25 mouse cellular contexts compared by ENCODE assay signal in the genomic region with DNA sequence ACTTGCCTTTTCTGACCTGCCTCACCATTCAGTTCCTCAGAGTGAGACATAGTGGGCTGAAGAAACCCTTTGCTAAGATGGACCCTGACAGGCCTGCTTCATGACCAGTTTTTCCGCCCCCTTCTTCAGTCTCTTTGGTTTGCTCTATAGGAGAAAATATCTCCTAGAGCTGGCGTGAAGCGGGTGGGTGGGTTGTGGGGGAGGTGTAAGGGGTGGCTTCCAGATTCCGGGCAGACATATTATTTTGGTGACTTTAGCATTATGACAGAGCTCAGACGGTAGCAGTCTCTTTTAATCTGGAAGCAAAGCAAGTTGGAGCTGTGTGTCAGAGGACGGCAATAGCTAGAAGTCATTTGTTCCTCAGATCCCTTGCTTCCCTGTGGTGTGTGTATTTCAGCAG.
A peak's percentile ranks its signal among the peaks of the same experiment; 100 is the strongest.
DNase-seq lines count a peak whose midpoint lies in the region; ATAC-seq and TF ChIP-seq lines count a peak whose summit lies in the region.
"Had no signal": no experiment of that assay in that cellular context is flagged by ENCODE, and none has a peak within 500 bp of the region (broad histone marks: within the 10 kb centered on the region; RNA-seq: fewer than 3 reads in every experiment).

No protein-coding gene starts in this region.

- DNase-seq in forebrain, postnatal 0 days, result no peak
- DNase-seq in hindbrain, embryonic 10.5 days (ENCODE audit: low spot score), result no peak
- peak; percentile 31 for DNase-seq in midbrain, embryonic 11.5 days (ENCODE audit: low spot score, missing footprints)
- no peak for DNase-seq in midbrain, embryonic 10.5 days (ENCODE audit: low spot score)
- DNase-seq: adrenal gland, postnatal 10 days; embryo, embryonic 11 days; gastrocnemius, postnatal 36 days; heart, postnatal 4 days; kidney, adult 11 months; kidney, postnatal 36 days; layer of hippocampus, adult 9-11 months; lung, embryonic 14.5 days; thymus, adult 2 months; thymus, postnatal 4 days had no signal

- H3K4me2 ChIP-seq in forebrain, embryonic 12.5 days, result no peak overlapping the region
- no peak overlapping the region for H3K4me2 ChIP-seq in forebrain, postnatal 0 days (ENCODE audit: low read depth)
- H3K4me2 ChIP-seq in hindbrain, embryonic 13.5 days, result no peak overlapping the region
- H3K4me2 ChIP-seq in midbrain, embryonic 11.5 days, result no peak overlapping the region
- H3K4me2 ChIP-seq in midbrain, embryonic 16.5 days (ENCODE audit: low read length), result no peak overlapping the region
- no peak overlapping the region for H3K4me2 ChIP-seq in intestine, embryonic 15.5 days (replicated peaks)
- H3K4me2 ChIP-seq: embryonic facial prominence, embryonic 15.5 days; kidney, embryonic 15.5 days; limb, embryonic 15.5 days; lung, embryonic 14.5 days; neural tube, embryonic 12.5 days had no signal

- H3K4me3 ChIP-seq in forebrain, embryonic 12.5 days (replicated peaks), result no peak overlapping the region
- H3K4me3 ChIP-seq in forebrain, postnatal 0 days (ENCODE audit: low read depth, low read length), result no peak overlapping the region
- H3K4me3 ChIP-seq in hindbrain, embryonic 13.5 days, result no peak overlapping the region
- H3K4me3 ChIP-seq in hindbrain, embryonic 10.5 days, result no peak overlapping the region
- H3K4me3 ChIP-seq in midbrain, embryonic 11.5 days (ENCODE audit: low read depth, low read length), result no peak overlapping the region
- H3K4me3 ChIP-seq in midbrain, embryonic 10.5 days, result no peak overlapping the region
- H3K4me3 ChIP-seq in midbrain, embryonic 16.5 days (ENCODE audit: low read depth, low read length), result no peak overlapping the region
- no peak overlapping the region for H3K4me3 ChIP-seq in intestine, embryonic 15.5 days (replicated peaks)
- H3K4me3 ChIP-seq: embryonic facial prominence, embryonic 15.5 days; heart, embryonic 10.5 days; kidney, embryonic 15.5 days; limb, embryonic 15.5 days; megakaryocyte, embryonic 14.5 days; neural tube, embryonic 12.5 days had no signal

- no peak overlapping the region for H3K9ac ChIP-seq in forebrain, embryonic 12.5 days
- no peak overlapping the region for H3K9ac ChIP-seq in forebrain, postnatal 0 days
- H3K9ac ChIP-seq in hindbrain, embryonic 13.5 days, result no peak overlapping the region
- H3K9ac ChIP-seq in midbrain, embryonic 11.5 days (ENCODE audit: low read length), result no peak overlapping the region
- no peak overlapping the region for H3K9ac ChIP-seq in midbrain, embryonic 16.5 days (ENCODE audit: low read depth, low read length)
- H3K9ac ChIP-seq in intestine, embryonic 15.5 days, result no peak overlapping the region
- H3K9ac ChIP-seq: embryonic facial prominence, embryonic 15.5 days; kidney, embryonic 15.5 days; limb, embryonic 15.5 days; liver, embryonic 14.5 days; lung, embryonic 14.5 days; neural tube, embryonic 12.5 days had no signal

- peak overlapping the region; percentile 13; the same call in 1 of the 2 replicates for H3K27ac ChIP-seq in forebrain, embryonic 12.5 days
- no peak overlapping the region for H3K27ac ChIP-seq in forebrain, postnatal 0 days (ENCODE audit: low read depth, low read length)
- 0 out of 2 replicates have a peak overlapping the region, but pooled peaks have one; percentile 26 for H3K27ac ChIP-seq in hindbrain, embryonic 13.5 days
- H3K27ac ChIP-seq in hindbrain, embryonic 10.5 days, result no peak overlapping the region
- H3K27ac ChIP-seq in midbrain, embryonic 11.5 days (ENCODE audit: low read depth, low read length), result no peak overlapping the region
- no peak overlapping the region for H3K27ac ChIP-seq in midbrain, embryonic 10.5 days (replicated peaks)
- H3K27ac ChIP-seq in midbrain, embryonic 16.5 days (ENCODE audit: low read length), result 0 out of 2 replicates have a peak overlapping the region, but pooled peaks have one; percentile 8
- no peak overlapping the region for H3K27ac ChIP-seq in intestine, embryonic 15.5 days
- H3K27ac ChIP-seq: embryonic facial prominence, embryonic 15.5 days; heart, embryonic 10.5 days; kidney, embryonic 15.5 days; limb, embryonic 15.5 days; liver, embryonic 14.5 days; neural tube, embryonic 12.5 days had no signal

- H3K27me3 ChIP-seq in forebrain, embryonic 12.5 days, result no peaks in the 10 kb centered on the region
- no peaks in the 10 kb centered on the region for H3K27me3 ChIP-seq in forebrain, postnatal 0 days (ENCODE audit: insufficient read depth, low read length)
- H3K27me3 ChIP-seq in hindbrain, embryonic 13.5 days, result no peaks in the 10 kb centered on the region
- H3K27me3 ChIP-seq in hindbrain, embryonic 10.5 days (ENCODE audit: insufficient read depth, poor library complexity, severe bottlenecking), result no peaks in the 10 kb centered on the region
- no peaks in the 10 kb centered on the region for H3K27me3 ChIP-seq in midbrain, embryonic 11.5 days (ENCODE audit: control insufficient read depth, insufficient read depth, low read length)
- no peaks in the 10 kb centered on the region for H3K27me3 ChIP-seq in midbrain, embryonic 10.5 days (ENCODE audit: low read depth, poor library complexity, severe bottlenecking)
- H3K27me3 ChIP-seq in midbrain, embryonic 16.5 days (ENCODE audit: control insufficient read depth, insufficient read depth, low read depth, low read length), result no peaks in the 10 kb centered on the region
- no peaks in the 10 kb centered on the region for H3K27me3 ChIP-seq in intestine, embryonic 15.5 days (replicated peaks)
- H3K27me3 ChIP-seq: embryonic facial prominence, embryonic 15.5 days; kidney, embryonic 15.5 days; limb, embryonic 15.5 days; neural tube, embryonic 12.5 days had no signal

- 84% methylated on average over 6 of the region's 6 CpGs for WGBS in forebrain, embryonic 12.5 days
- WGBS in forebrain, postnatal 0 days, result 78% methylated on average over 6 of the region's 6 CpGs
- WGBS in hindbrain, embryonic 13.5 days, result 89% methylated on average over 6 of the region's 6 CpGs
- 82% methylated on average over 6 of the region's 6 CpGs for WGBS in hindbrain, embryonic 10.5 days
- WGBS in midbrain, embryonic 11.5 days, result 83% methylated on average over 6 of the region's 6 CpGs
- WGBS in midbrain, embryonic 10.5 days, result 82% methylated on average over 6 of the region's 6 CpGs
- WGBS in midbrain, embryonic 16.5 days, result 63% methylated on average over 6 of the region's 6 CpGs
- 95% methylated on average over 6 of the region's 6 CpGs for WGBS in intestine, embryonic 15.5 days

- no peak for TF ChIP-seq CTCF in forebrain, postnatal 0 days (IDR thresholded peaks at IDR 0.05; ENCODE audit: low read depth)

- no peak for ATAC-seq in forebrain, embryonic 12.5 days (ENCODE audit: low FRiP score)
- ATAC-seq in forebrain, postnatal 0 days, result no peak
- no peak for ATAC-seq in hindbrain, embryonic 13.5 days (ENCODE audit: low FRiP score)
- no peak for ATAC-seq in midbrain, embryonic 11.5 days (ENCODE audit: low FRiP score)
- no peak for ATAC-seq in midbrain, embryonic 16.5 days
- no peak for ATAC-seq in intestine, embryonic 15.5 days

- H3K36me3 ChIP-seq in forebrain, embryonic 12.5 days (replicated peaks), result peaks cover 50% of the 10 kb centered on the region
- peaks cover 43% of the 10 kb centered on the region for H3K36me3 ChIP-seq in forebrain, postnatal 0 days (ENCODE audit: insufficient read depth)
- peaks cover 63% of the 10 kb centered on the region for H3K36me3 ChIP-seq in hindbrain, embryonic 13.5 days
- H3K36me3 ChIP-seq in hindbrain, embryonic 10.5 days, result peaks cover 87% of the 10 kb centered on the region
- peaks cover 2% of the 10 kb centered on the region; the same call in 1 of the 2 replicates for H3K36me3 ChIP-seq in midbrain, embryonic 11.5 days (ENCODE audit: control insufficient read depth, insufficient read depth, low read length)
- H3K36me3 ChIP-seq in midbrain, embryonic 10.5 days, result peaks cover 90% of the 10 kb centered on the region
- peaks cover 8% of the 10 kb centered on the region for H3K36me3 ChIP-seq in midbrain, embryonic 16.5 days (ENCODE audit: control insufficient read depth, insufficient read depth, low read length)
- no peaks in the 10 kb centered on the region for H3K36me3 ChIP-seq in intestine, embryonic 15.5 days
- H3K36me3 ChIP-seq: embryonic facial prominence, embryonic 15.5 days; heart, embryonic 10.5 days; kidney, embryonic 15.5 days; limb, embryonic 15.5 days had no signal

- H3K9me3 ChIP-seq in forebrain, embryonic 12.5 days, result no peaks in the 10 kb centered on the region
- H3K9me3 ChIP-seq in forebrain, postnatal 0 days (ENCODE audit: low read length), result no peaks in the 10 kb centered on the region
- no peaks in the 10 kb centered on the region for H3K9me3 ChIP-seq in hindbrain, embryonic 13.5 days
- H3K9me3 ChIP-seq in hindbrain, embryonic 10.5 days, result no peaks in the 10 kb centered on the region
- H3K9me3 ChIP-seq in midbrain, embryonic 11.5 days (ENCODE audit: control insufficient read depth, low read length), result no peaks in the 10 kb centered on the region
- H3K9me3 ChIP-seq in midbrain, embryonic 10.5 days (replicated peaks), result no peaks in the 10 kb centered on the region
- H3K9me3 ChIP-seq in midbrain, embryonic 16.5 days (replicated peaks; ENCODE audit: control insufficient read depth, low read length, poor library complexity, severe bottlenecking), result no peaks in the 10 kb centered on the region
- no peaks in the 10 kb centered on the region for H3K9me3 ChIP-seq in intestine, embryonic 15.5 days
- H3K9me3 ChIP-seq: embryonic facial prominence, embryonic 15.5 days; heart, embryonic 10.5 days; kidney, embryonic 15.5 days; limb, embryonic 15.5 days; megakaryocyte, embryonic 14.5 days; neural tube, embryonic 12.5 days had no signal

- H3K4me1 ChIP-seq in forebrain, embryonic 12.5 days, result peaks cover 8% of the 10 kb centered on the region; the same call in 1 of the 2 replicates
- no peaks in the 10 kb centered on the region for H3K4me1 ChIP-seq in forebrain, postnatal 0 days (ENCODE audit: insufficient read depth)
- H3K4me1 ChIP-seq in hindbrain, embryonic 13.5 days (replicated peaks), result peaks cover 12% of the 10 kb centered on the region; the same call in 1 of the 2 replicates
- no peaks in the 10 kb centered on the region for H3K4me1 ChIP-seq in hindbrain, embryonic 10.5 days (replicated peaks)
- H3K4me1 ChIP-seq in midbrain, embryonic 11.5 days (ENCODE audit: control insufficient read depth, insufficient read depth, low read length), result no peaks in the 10 kb centered on the region
- no peaks in the 10 kb centered on the region for H3K4me1 ChIP-seq in midbrain, embryonic 10.5 days
- no peaks in the 10 kb centered on the region for H3K4me1 ChIP-seq in midbrain, embryonic 16.5 days (ENCODE audit: control insufficient read depth, insufficient read depth, low read length)
- H3K4me1 ChIP-seq in intestine, embryonic 15.5 days (replicated peaks), result no peaks in the 10 kb centered on the region
- H3K4me1 ChIP-seq: embryonic facial prominence, embryonic 15.5 days; heart, embryonic 10.5 days; limb, embryonic 15.5 days; neural tube, embryonic 12.5 days had no signal

Comparison
In these comparisons a context has a peak if more than half of its experiments do, and no peak if none do; other contexts are left out.
1. H3K27ac ChIP-seq: peak in forebrain, embryonic 12.5 days (single experiment), hindbrain, embryonic 13.5 days (single experiment) and midbrain, embryonic 16.5 days (single experiment); none in forebrain, postnatal 0 days (single experiment), hindbrain, embryonic 10.5 days (single experiment), midbrain, embryonic 11.5 days (single experiment), midbrain, embryonic 10.5 days (single experiment) and intestine, embryonic 15.5 days (single experiment).